Mouse (Mus musculus) kidney, postnatal 0 days (tissue): ENCODE data around the gene Hnrnpdl. TPM values are rescaled to one million over a fixed set of nuclear protein-coding genes. Genes with fewer than 3 reads are reported as not detected.

Source experiments
- ATAC-seq: fragments of 200-750 bp; cut with Nextera tagmentation; replicated peaks from 2 replicates; pipeline ENCODE4 v1.8.0; 2017; ENCODE audit warnings: low read depth, moderate number of reproducible peaks, moderate TSS enrichment, moderate library complexity; ENCODE audit not compliant: low FRiP score
- DNase-seq: peaks from one replicate; pipeline ENCODE4 v3.0.0-alpha.2; 2016; ENCODE audit warnings: low spot score
- H3K27ac ChIP-seq: fragments of 300-500 bp; sonication (generic); 2 replicates; pipeline ENCODE4 v1.5.1; 2014; ENCODE audit warnings: mild to moderate bottlenecking
- H3K27me3 ChIP-seq: fragments of 300-500 bp; sonication (generic); 2 replicates; pipeline ENCODE4 v1.6.1; 2014; ENCODE audit warnings: low read length, mixed read lengths; ENCODE audit not compliant: insufficient read depth
- H3K36me3 ChIP-seq: fragments of 300-500 bp; sonication (generic); 2 replicates; pipeline ENCODE4 v1.6.1; 2014; ENCODE audit warnings: low read length, mixed read lengths; ENCODE audit not compliant: insufficient read depth
- H3K4me1 ChIP-seq: fragments of 300-500 bp; sonication (generic); replicated peaks from 2 replicates; pipeline ENCODE4 v1.6.1; 2014; ENCODE audit warnings: antibody characterized with exemption, low read length, mixed read lengths; ENCODE audit not compliant: insufficient read depth
- H3K4me2 ChIP-seq: fragments of 300-500 bp; sonication (generic); 2 replicates; pipeline ENCODE4 v1.6.1; 2014; ENCODE audit warnings: mild to moderate bottlenecking, low read length, moderate library complexity, mixed read lengths
- H3K4me3 ChIP-seq: fragments of 300-500 bp; sonication (generic); replicated peaks from 2 replicates; pipeline ENCODE4 v1.5.1; 2014; ENCODE audit warnings: low read depth, low read length
- H3K9ac ChIP-seq: fragments of 300-500 bp; sonication (generic); 2 replicates; pipeline ENCODE4 v1.6.1; 2014; ENCODE audit warnings: low read depth, low read length
- H3K9me3 ChIP-seq: fragments of 300-500 bp; sonication (generic); replicated peaks from 2 replicates; pipeline ENCODE4 v1.6.1; 2016; ENCODE audit warnings: low read length, inconsistent platforms, mixed read lengths
- CTCF ChIP-seq: IDR thresholded peaks from 2 replicates; pipeline ENCODE4 v1.5.1; 2016; ENCODE audit warnings: antibody characterized with exemption, low read depth, mild to moderate bottlenecking, moderate library complexity
- WGBS: fragments of 180-500 bp; shearing (Covaris S2); extraction: QIAGEN DNeasy Blood & Tissue Kit; methylation state at CpG from one replicate; pipeline ENCODE4 v1.1.7; 2014; 5-methylcytosine and 5-hydroxymethylcytosine counted together
- polyA plus RNA-seq: library from polyadenylated mRNA; unstranded; fragments of >200 nt; fragmentation: Nextera tagmentation; extraction: Ambion mirVana; gene quantifications from 2 replicates; pipeline ENCODE4 v1.2.1, GENCODE M21; 2015

The Hnrnpdl gene
- polyA plus RNA-seq, 1 experiment from 2014 or later, result 118 TPM

- H3K4me1 ChIP-seq, result no peaks in the 10 kb centered on the region
- H3K36me3 ChIP-seq, result no peaks in the 10 kb centered on the region
- no peak overlapping the region for H3K4me2 ChIP-seq
- WGBS, result 52% methylated on average over 4 of the region's 4 CpGs
- no peaks in the 10 kb centered on the region for H3K27me3 ChIP-seq
- H3K4me3 ChIP-seq, result no peak overlapping the region
- H3K27ac ChIP-seq, result no peak overlapping the region
- DNase-seq (no peak), ATAC-seq (no peak)
- no peaks in the 10 kb centered on the region for H3K9me3 ChIP-seq
- TF ChIP-seq CTCF, result peak; percentile 65
- H3K9ac ChIP-seq, result no peak overlapping the region
These were observed 35.1 kb upstream of the Hnrnpdl start for GRCm38 (mm10) chr5:100074571-100074970.

- no peak for ATAC-seq
- Histone ChIP-seq H3K36me3 (no peaks in the 10 kb centered on the region), H3K4me2 (no peak overlapping the region), H3K9ac (no peak overlapping the region), H3K4me1 (no peaks in the 10 kb centered on the region), H3K27me3 (no peaks in the 10 kb centered on the region), H3K4me3 (no peak overlapping the region), H3K9me3 (no peaks in the 10 kb centered on the region), H3K27ac (no peak overlapping the region)
- no peak for TF ChIP-seq CTCF
- DNase-seq, result no peak
- WGBS, result 83% methylated on average over 9 of the region's 9 CpGs
These were observed 33.1 kb upstream of the Hnrnpdl start for GRCm38 (mm10) chr5:100072557-100072956.

- no peaks in the 10 kb centered on the region for H3K4me1 ChIP-seq
- 93% methylated on average over 5 of the region's 5 CpGs for WGBS
- no peak for DNase-seq
- H3K27me3 ChIP-seq, result no peaks in the 10 kb centered on the region
- H3K36me3 ChIP-seq, result no peaks in the 10 kb centered on the region
- no peak overlapping the region for H3K27ac ChIP-seq
- no peak overlapping the region for H3K4me2 ChIP-seq
- H3K9ac ChIP-seq, result no peak overlapping the region
- H3K4me3 ChIP-seq, result no peak overlapping the region
- TF ChIP-seq CTCF, result no peak
- ATAC-seq, result no peak
- H3K9me3 ChIP-seq, result no peaks in the 10 kb centered on the region
These were observed 32.1 kb upstream of the Hnrnpdl start for GRCm38 (mm10) chr5:100071541-100071940.

- ATAC-seq, result 0 out of 2 replicates have a peak, but pooled peaks have one; percentile 34
- Histone ChIP-seq H3K4me3 (no peak overlapping the region), H3K4me1 (no peaks in the 10 kb centered on the region), H3K4me2 (no peak overlapping the region), H3K27me3 (no peaks in the 10 kb centered on the region), H3K27ac (no peak overlapping the region), H3K9ac (no peak overlapping the region), H3K36me3 (peaks cover 2% of the 10 kb centered on the region; the same call in 1 of the 2 replicates), H3K9me3 (no peaks in the 10 kb centered on the region)
- WGBS, result 29% methylated on average over 3 of the region's 3 CpGs
- peak; percentile 99 for TF ChIP-seq CTCF
- peak; percentile 89 for DNase-seq
These were observed 30.8 kb upstream of the Hnrnpdl start for GRCm38 (mm10) chr5:100070255-100070654.

- Histone ChIP-seq H3K4me1 (no peaks in the 10 kb centered on the region), H3K36me3 (peaks cover 3% of the 10 kb centered on the region; the same call in 1 of the 2 replicates), H3K4me2 (no peak overlapping the region), H3K27ac (no peak overlapping the region), H3K4me3 (no peak overlapping the region), H3K27me3 (no peaks in the 10 kb centered on the region), H3K9me3 (no peaks in the 10 kb centered on the region), H3K9ac (no peak overlapping the region)
- no peak for ATAC-seq
- TF ChIP-seq CTCF, result no peak
- 91% methylated on average over 2 of the region's 2 CpGs for WGBS
- DNase-seq, result no peak
These were observed 30.1 kb upstream of the Hnrnpdl start for GRCm38 (mm10) chr5:100069526-100069925.

- Histone ChIP-seq H3K4me2 (no peak overlapping the region), H3K36me3 (peaks cover 17% of the 10 kb centered on the region), H3K9ac (no peak overlapping the region), H3K9me3 (no peaks in the 10 kb centered on the region), H3K4me3 (no peak overlapping the region), H3K27me3 (no peaks in the 10 kb centered on the region), H3K27ac (no peak overlapping the region), H3K4me1 (no peaks in the 10 kb centered on the region)
- 90% methylated on average over 16 of the region's 16 CpGs for WGBS
- ATAC-seq (no peak), DNase-seq (no peak)
- TF ChIP-seq CTCF, result no peak
These were observed 28.1 kb upstream of the Hnrnpdl start for GRCm38 (mm10) chr5:100067579-100067978.

GRCm38 (mm10) chr5:100060876-100061275, 21.4 kb upstream of the Hnrnpdl start:
- Histone ChIP-seq H3K4me2 (no peak overlapping the region), H3K27me3 (no peaks in the 10 kb centered on the region), H3K4me1 (no peaks in the 10 kb centered on the region), H3K9ac (no peak overlapping the region), H3K27ac (no peak overlapping the region), H3K36me3 (peaks cover 46% of the 10 kb centered on the region), H3K4me3 (no peak overlapping the region), H3K9me3 (no peaks in the 10 kb centered on the region)
- ATAC-seq, result no peak
- 96% methylated on average over 14 of the region's 14 CpGs for WGBS
- no peak for TF ChIP-seq CTCF
- DNase-seq, result no peak
